Mouse (Mus musculus) liver, adult (tissue): ENCODE results near the gene Tex13c1.

Experiments
- GATA4 ChIP-seq: IDR thresholded peaks from 2 replicates; pipeline ENCODE4 v1.6.1; 2014; ENCODE audit warnings: mild to moderate bottlenecking, low read length; ENCODE audit not compliant: insufficient replicate concordance

Gene Tex13c1

DNA sequence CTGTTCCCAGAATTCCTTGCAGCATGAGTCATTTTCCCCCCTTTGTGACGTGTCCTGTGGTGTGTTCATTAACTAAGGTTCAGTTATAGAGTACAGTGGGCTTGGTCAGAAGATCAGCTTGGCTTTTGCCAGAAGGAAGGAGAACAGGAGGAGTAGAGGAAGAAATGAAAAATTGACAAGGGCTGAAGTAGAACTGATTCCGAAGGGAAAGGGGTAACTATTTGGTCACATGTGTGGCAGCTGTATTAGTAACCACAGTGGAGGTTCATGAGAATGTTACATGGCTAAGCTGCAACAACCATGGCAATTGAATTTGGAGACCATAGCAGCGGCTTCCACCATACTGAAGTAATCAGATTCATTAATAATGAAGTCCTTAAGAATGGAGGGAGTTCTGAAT, at the start of gene Tex13c1:
Gene Tex13c1 (plus strand): TSS at position 301 of the 400 bp plus-strand sequence.
- no peak for TF ChIP-seq GATA4
